In genomic region chr6:149424748-149425147, GRCm38 (mm10) we compare ENCODE assay signal across 27 mouse cellular contexts.
"Had no signal": no experiment of that assay in that cellular context is flagged by ENCODE, and none has a peak within 500 bp of the region (broad histone marks: within the 10 kb centered on the region; RNA-seq: fewer than 3 reads in every experiment).

No protein-coding gene starts in this region.

- H3K4me1 ChIP-seq: heart, embryonic 13.5 days; heart, embryonic 15.5 days; hindbrain, embryonic 13.5 days; hindbrain, embryonic 15.5 days; kidney, embryonic 15.5 days; limb, embryonic 10.5 days; limb, embryonic 12.5 days; liver, embryonic 13.5 days; liver, embryonic 15.5 days had no signal

- H3K4me3 ChIP-seq: heart, adult 2 months; heart, embryonic 13.5 days; heart, embryonic 15.5 days; hindbrain, embryonic 13.5 days; hindbrain, embryonic 15.5 days; kidney, embryonic 15.5 days; left cerebral cortex, adult 2 months; limb, embryonic 10.5 days; limb, embryonic 12.5 days; liver, embryonic 13.5 days; liver, embryonic 15.5 days had no signal

- H3K27ac ChIP-seq: heart, adult 2 months; heart, embryonic 13.5 days; heart, embryonic 15.5 days; hindbrain, embryonic 13.5 days; hindbrain, embryonic 15.5 days; hindbrain, postnatal 0 days; kidney, embryonic 15.5 days; kidney, postnatal 0 days; left cerebral cortex, adult 2 months; limb, embryonic 10.5 days; limb, embryonic 12.5 days; liver, embryonic 13.5 days; liver, embryonic 15.5 days had no signal

- H3K9ac ChIP-seq: heart, embryonic 13.5 days; heart, embryonic 15.5 days; hindbrain, embryonic 13.5 days; hindbrain, embryonic 15.5 days; kidney, embryonic 15.5 days; limb, embryonic 12.5 days; liver, embryonic 13.5 days; liver, embryonic 15.5 days had no signal

- ATAC-seq: hindbrain, postnatal 0 days; intestine, embryonic 16.5 days had no signal

- DNase-seq: gastrocnemius, postnatal 14 days; gastrocnemius, postnatal 36 days; heart, adult 11 months; heart, adult 2 months; heart, postnatal 14 days; heart, postnatal 36 days; kidney, adult 11 months; kidney, adult 2 months; kidney, adult 9 months; kidney, postnatal 14 days; kidney, postnatal 36 days; liver; liver, embryonic 13.5 days had no signal

- H3K27me3 ChIP-seq: heart, embryonic 13.5 days; heart, embryonic 15.5 days; hindbrain, embryonic 13.5 days; hindbrain, embryonic 15.5 days; kidney, embryonic 15.5 days; limb, embryonic 12.5 days; liver, embryonic 13.5 days; liver, embryonic 15.5 days had no signal

- H3K36me3 ChIP-seq: heart, embryonic 13.5 days; heart, embryonic 15.5 days; hindbrain, embryonic 13.5 days; hindbrain, embryonic 15.5 days; kidney, embryonic 15.5 days; limb, embryonic 10.5 days; limb, embryonic 12.5 days; liver, embryonic 13.5 days; liver, embryonic 15.5 days had no signal

- H3K9me3 ChIP-seq: heart, embryonic 13.5 days; heart, embryonic 15.5 days; hindbrain, embryonic 13.5 days; hindbrain, embryonic 15.5 days; kidney, embryonic 15.5 days; limb, embryonic 10.5 days; limb, embryonic 12.5 days; liver, embryonic 13.5 days; liver, embryonic 15.5 days had no signal

- H3K4me2 ChIP-seq: heart, embryonic 11.5 days; heart, embryonic 13.5 days; heart, embryonic 15.5 days; hindbrain, embryonic 13.5 days; hindbrain, embryonic 15.5 days; kidney, embryonic 15.5 days; limb, embryonic 12.5 days; liver, embryonic 11.5 days; liver, embryonic 13.5 days; liver, embryonic 15.5 days had no signal
